ENCODE assay signal across 24 mouse cellular contexts in the genomic region with DNA sequence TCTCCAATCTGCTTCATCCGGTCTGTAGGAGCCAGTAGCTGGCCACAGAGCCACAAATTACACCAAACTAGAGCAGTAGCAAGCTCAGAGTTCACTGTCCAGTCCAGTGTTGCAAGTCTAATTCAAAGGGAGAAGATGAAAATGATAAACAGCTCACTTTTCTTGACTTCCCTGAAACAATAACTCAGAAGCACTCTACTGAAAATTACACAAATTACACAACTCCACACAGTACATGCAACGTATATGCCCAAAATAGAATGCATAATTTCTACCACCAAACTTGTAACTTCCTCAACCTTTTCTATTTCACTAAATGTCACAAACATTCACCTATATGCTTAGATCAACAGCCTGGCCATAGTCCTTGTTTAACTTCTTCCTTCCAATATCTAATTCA. TPM values are rescaled to one million over a fixed set of nuclear protein-coding genes. Genes with fewer than 3 reads are reported as not detected.
"Had no signal": no experiment of that assay in that cellular context is flagged by ENCODE, and none has a peak within 500 bp of the region (broad histone marks: within the 10 kb centered on the region; RNA-seq: fewer than 3 reads in every experiment).

No protein-coding gene starts in this region.

- H3K9me3 ChIP-seq: lung, embryonic 15.5 days; midbrain, embryonic 10.5 days; midbrain, embryonic 12.5 days; neural tube, embryonic 13.5 days had no signal

- DNase-seq: liver, postnatal 0 days; lung, adult 2 months; lung, postnatal 14 days; lung, postnatal 4 days; midbrain, embryonic 14.5 days; right cerebral cortex, postnatal 14 days; thymus, adult 18-20 months; thymus, postnatal 14 days; thymus, postnatal 36 days had no signal

- H3K27me3 ChIP-seq: lung, embryonic 15.5 days; midbrain, embryonic 12.5 days; neural tube, embryonic 13.5 days had no signal

- H3K4me3 ChIP-seq: lung, embryonic 15.5 days; midbrain, embryonic 10.5 days; midbrain, embryonic 12.5 days; myocyte; neural tube, embryonic 13.5 days had no signal

- H3K27ac ChIP-seq: liver, embryonic 14.5 days; lung, embryonic 15.5 days; midbrain, embryonic 10.5 days; midbrain, embryonic 12.5 days; neural tube, embryonic 13.5 days had no signal

- H3K4me1 ChIP-seq: lung, embryonic 15.5 days; midbrain, embryonic 10.5 days; midbrain, embryonic 12.5 days had no signal

- H3K4me2 ChIP-seq: lung, embryonic 15.5 days; midbrain, embryonic 12.5 days; neural tube, embryonic 13.5 days had no signal

- H3K9ac ChIP-seq: liver, embryonic 14.5 days; liver, postnatal 0 days; lung, embryonic 15.5 days; midbrain, embryonic 12.5 days; neural tube, embryonic 13.5 days had no signal

- ATAC-seq: liver, postnatal 0 days; lung, postnatal 0 days; midbrain, embryonic 16.5 days had no signal

RNA-seq across cellular contexts. Expression of gene Cnga4, which starts 14.1 kb away (rescaled TPM):
- total RNA-seq: megakaryocyte-erythroid progenitor cell, adult 5-6 weeks; neutrophil, adult 5-6 weeks had no signal
- polyA plus RNA-seq: liver, postnatal 0 days; lung, embryonic 15.5 days; lung, postnatal 0 days; midbrain, embryonic 10.5 days; neural tube, embryonic 11.5 days; spleen, adult 2 months; stomach, embryonic 14.5 days; stomach, embryonic 16.5 days had no signal

RNA-seq across cellular contexts. Expression of gene Gm5901, which starts 15.4 kb away (rescaled TPM):
- total RNA-seq: megakaryocyte-erythroid progenitor cell, adult 5-6 weeks had no signal
- polyA plus RNA-seq: liver, embryonic 14.5 days; liver, postnatal 0 days; lung, adult 2 months; lung, embryonic 15.5 days; lung, postnatal 0 days; midbrain, embryonic 10.5 days; midbrain, embryonic 12.5 days; midbrain, embryonic 14.5 days; midbrain, embryonic 16.5 days; myocyte; neural tube, embryonic 11.5 days; neural tube, embryonic 13.5 days; spleen, adult 2 months; stomach, embryonic 14.5 days; stomach, embryonic 16.5 days; thymus, postnatal 0 days had no signal

RNA-seq across cellular contexts. Expression of gene Olfr692, which starts 22.2 kb away (rescaled TPM):
- total RNA-seq: megakaryocyte-erythroid progenitor cell, adult 5-6 weeks; neutrophil, adult 5-6 weeks had no signal
- polyA plus RNA-seq: liver, embryonic 14.5 days; liver, postnatal 0 days; lung, adult 2 months; lung, embryonic 15.5 days; lung, postnatal 0 days; midbrain, embryonic 10.5 days; midbrain, embryonic 12.5 days; midbrain, embryonic 14.5 days; midbrain, embryonic 16.5 days; myocyte; neural tube, embryonic 11.5 days; neural tube, embryonic 13.5 days; spleen, adult 2 months; stomach, embryonic 14.5 days; stomach, embryonic 16.5 days; thymus, postnatal 0 days had no signal

RNA-seq across cellular contexts. Expression of gene Cckbr, which starts 35.3 kb away (rescaled TPM):
- total RNA-seq: megakaryocyte-erythroid progenitor cell, adult 5-6 weeks; neutrophil, adult 5-6 weeks had no signal
- polyA plus RNA-seq: liver, embryonic 14.5 days; liver, postnatal 0 days; lung, adult 2 months; myocyte; neural tube, embryonic 11.5 days had no signal
